Mouse (Mus musculus): ENCODE measurements around the gene Ube2e3. TPM values are rescaled to one million over a fixed set of nuclear protein-coding genes. Genes with fewer than 3 reads are reported as not detected.
A peak's percentile ranks its signal among the peaks of the same experiment; 100 is the strongest.

Ube2e3 gene
- polyA plus RNA-seq, 1 experiment from 2014 or later = 104 TPM

DNA sequence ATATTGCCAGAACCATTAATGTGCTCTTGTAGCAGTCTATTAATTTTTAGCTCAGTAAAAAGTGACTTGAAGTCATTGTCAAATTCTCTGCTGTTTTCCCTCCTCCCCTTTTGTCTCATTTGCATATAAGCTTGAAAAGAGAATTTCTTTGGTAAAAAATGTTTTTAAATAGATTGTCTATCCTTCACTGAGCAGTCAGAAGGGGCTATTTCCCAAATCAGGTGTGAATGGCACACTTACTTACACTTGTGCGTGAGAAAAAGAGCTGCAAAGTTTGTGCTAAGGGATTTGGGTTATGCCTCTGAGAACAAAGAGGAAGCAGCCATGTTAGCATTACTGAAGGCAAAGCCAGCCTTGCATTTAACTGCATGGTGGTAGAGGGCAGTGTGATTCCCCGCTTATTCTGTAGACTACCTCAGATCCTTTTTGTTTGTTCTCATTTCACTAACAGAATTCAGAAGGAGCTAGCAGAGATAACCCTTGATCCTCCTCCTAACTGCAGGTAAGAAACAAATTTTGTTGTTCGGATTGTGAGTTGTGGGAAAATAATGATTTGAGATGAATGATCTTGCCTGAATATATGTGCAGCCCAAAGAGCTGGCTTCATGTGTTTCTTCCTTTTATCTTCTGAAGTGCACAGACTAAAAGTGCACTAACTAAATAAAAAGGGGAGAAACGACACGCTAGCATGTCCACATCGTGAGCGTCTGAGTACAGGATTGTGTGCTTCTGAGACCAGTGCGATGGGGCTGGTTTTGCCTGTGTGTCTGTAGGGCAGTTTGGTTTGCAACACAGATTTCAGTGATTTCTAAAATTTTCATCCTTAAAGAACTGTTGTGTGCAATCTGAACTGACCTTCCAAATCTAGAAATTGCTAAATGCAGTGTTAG lies 4.3 kb downstream of the Ube2e3 start:
- peaks cover 33% of the 10 kb centered on the region for H3K4me1 ChIP-seq (replicated peaks; ENCODE audit: control insufficient read depth, insufficient read depth, low read length)
- H3K36me3 ChIP-seq (ENCODE audit: control insufficient read depth, insufficient read depth, low read length) = peaks cover 4% of the 10 kb centered on the region; the same call in 1 of the 2 replicates
- DNase-seq (ENCODE audit: low spot score) = no peak

DNA sequence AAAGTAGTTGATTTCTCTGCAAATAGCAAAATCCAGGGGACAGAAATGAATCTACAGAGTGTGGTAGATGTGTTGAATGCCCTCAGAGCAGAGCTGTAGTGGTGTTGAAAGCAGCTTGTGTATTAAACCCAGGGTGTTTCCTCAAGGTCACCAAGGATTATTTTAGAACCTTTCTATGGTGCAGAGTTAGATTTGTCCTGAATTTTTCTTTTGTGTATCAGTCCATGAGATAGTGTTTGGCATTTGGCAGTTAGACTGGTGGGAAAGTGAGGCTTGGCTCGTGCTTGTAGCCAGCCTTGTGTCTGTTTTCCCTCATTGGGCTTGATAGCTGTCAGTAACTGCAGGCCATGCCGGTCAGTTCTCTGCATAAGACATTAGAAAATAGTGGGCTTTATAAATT lies 6.0 kb downstream of the Ube2e3 start:
- Histone ChIP-seq H3K27me3 (replicated peaks; ENCODE audit: control insufficient read depth, insufficient read depth, low read length) (no peaks in the 10 kb centered on the region), H3K4me2 (peak overlapping the region; percentile 14; the same call in 1 of the 2 replicates), H3K4me1 (replicated peaks; ENCODE audit: control insufficient read depth, insufficient read depth, low read length) (peaks cover 30% of the 10 kb centered on the region), H3K36me3 (ENCODE audit: control insufficient read depth, insufficient read depth, low read length) (peaks cover 4% of the 10 kb centered on the region; the same call in 1 of the 2 replicates), H3K9ac (ENCODE audit: low read depth, low read length) (no peak overlapping the region), H3K9me3 (ENCODE audit: control insufficient read depth, low read length) (no peaks in the 10 kb centered on the region), H3K4me3 (ENCODE audit: low read depth, low read length) (no peak overlapping the region), H3K27ac (ENCODE audit: low read depth, low read length) (no peak overlapping the region)
- 56% methylated on average over 2 of the region's 2 CpGs for WGBS
- DNase-seq (ENCODE audit: low spot score) (no peak), ATAC-seq (replicated peaks; ENCODE audit: low FRiP score) (no peak)

More for the DNA sequence above, 4.3 kb downstream of the Ube2e3 start:
- Histone ChIP-seq H3K4me2 (peak overlapping the region; percentile 85), H3K27me3 (replicated peaks; ENCODE audit: control insufficient read depth, insufficient read depth, low read length) (no peaks in the 10 kb centered on the region), H3K9me3 (ENCODE audit: control insufficient read depth, low read length) (no peaks in the 10 kb centered on the region), H3K27ac (ENCODE audit: low read depth, low read length) (no peak overlapping the region), H3K9ac (ENCODE audit: low read depth, low read length) (no peak overlapping the region), H3K4me3 (ENCODE audit: low read depth, low read length) (no peak overlapping the region)
- ATAC-seq (replicated peaks; ENCODE audit: low FRiP score) = no peak
- 61% methylated on average over 8 of the region's 8 CpGs for WGBS

DNA sequence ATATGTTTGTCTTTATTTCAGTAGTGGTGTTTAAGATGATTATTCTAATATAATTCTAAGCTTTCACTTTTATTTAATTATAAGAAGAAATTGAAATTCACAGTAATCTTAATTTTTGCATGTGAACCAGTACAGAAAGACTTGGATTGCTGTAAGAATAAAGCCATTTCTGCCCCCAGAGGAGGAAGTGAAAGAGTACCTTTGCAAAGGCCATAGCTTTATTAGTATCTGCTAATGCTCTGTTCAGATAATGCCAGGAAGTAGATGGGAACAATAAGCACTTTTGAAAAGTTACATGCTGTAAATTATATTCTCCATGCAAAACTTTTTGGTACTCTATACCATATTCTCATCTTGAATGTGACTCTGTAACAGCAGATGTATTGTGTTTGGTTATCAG lies 8.1 kb downstream of the Ube2e3 start:
- no peak overlapping the region for H3K4me2 ChIP-seq
- no peak for ATAC-seq (replicated peaks; ENCODE audit: low FRiP score)
- no peak overlapping the region for H3K4me3 ChIP-seq (ENCODE audit: low read depth, low read length)
- H3K36me3 ChIP-seq (ENCODE audit: control insufficient read depth, insufficient read depth, low read length) = peaks cover 2% of the 10 kb centered on the region; the same call in 1 of the 2 replicates
- H3K27me3 ChIP-seq (replicated peaks; ENCODE audit: control insufficient read depth, insufficient read depth, low read length) = no peaks in the 10 kb centered on the region
- H3K4me1 ChIP-seq (replicated peaks; ENCODE audit: control insufficient read depth, insufficient read depth, low read length) = peaks cover 21% of the 10 kb centered on the region
- no peak overlapping the region for H3K9ac ChIP-seq (ENCODE audit: low read depth, low read length)
- H3K27ac ChIP-seq (ENCODE audit: low read depth, low read length) = no peak overlapping the region
- no peaks in the 10 kb centered on the region for H3K9me3 ChIP-seq (ENCODE audit: control insufficient read depth, low read length)
- no peak for DNase-seq (ENCODE audit: low spot score)

DNA sequence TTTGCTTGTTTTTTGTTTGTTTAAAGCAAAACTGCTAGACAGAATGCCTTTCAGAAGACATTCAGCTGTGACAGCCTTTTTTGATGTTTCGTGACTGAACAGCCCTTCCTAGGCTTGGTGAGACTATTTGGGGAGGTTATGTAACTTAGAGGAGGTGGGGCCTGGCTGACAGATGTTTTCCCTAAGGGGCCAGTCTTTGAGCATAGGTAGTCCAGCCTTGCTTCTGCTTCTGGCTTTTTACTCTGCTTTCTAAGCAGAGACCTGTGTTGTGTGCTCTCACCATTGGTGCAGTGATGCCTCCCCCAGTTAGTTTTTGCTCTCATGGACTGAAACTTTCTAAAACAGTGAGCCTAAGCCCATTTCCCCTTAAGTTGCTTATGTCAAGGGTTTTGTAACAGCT lies 14.1 kb downstream of the Ube2e3 start:
- ATAC-seq (replicated peaks; ENCODE audit: low FRiP score) (peak; percentile 58), DNase-seq (ENCODE audit: low spot score) (no peak)
- Histone ChIP-seq H3K9me3 (ENCODE audit: control insufficient read depth, low read length) (no peaks in the 10 kb centered on the region), H3K27ac (ENCODE audit: low read depth, low read length) (peak overlapping the region; percentile 83), H3K36me3 (ENCODE audit: control insufficient read depth, insufficient read depth, low read length) (no peaks in the 10 kb centered on the region), H3K4me3 (ENCODE audit: low read depth, low read length) (no peak overlapping the region), H3K9ac (ENCODE audit: low read depth, low read length) (0 out of 2 replicates have a peak overlapping the region, but pooled peaks have one; percentile 34), H3K4me1 (replicated peaks; ENCODE audit: control insufficient read depth, insufficient read depth, low read length) (peaks cover 26% of the 10 kb centered on the region), H3K27me3 (replicated peaks; ENCODE audit: control insufficient read depth, insufficient read depth, low read length) (no peaks in the 10 kb centered on the region), H3K4me2 (0 out of 2 replicates have a peak overlapping the region, but pooled peaks have one; percentile 22)
- 68% methylated on average over 1 of the region's 1 CpGs for WGBS

DNA sequence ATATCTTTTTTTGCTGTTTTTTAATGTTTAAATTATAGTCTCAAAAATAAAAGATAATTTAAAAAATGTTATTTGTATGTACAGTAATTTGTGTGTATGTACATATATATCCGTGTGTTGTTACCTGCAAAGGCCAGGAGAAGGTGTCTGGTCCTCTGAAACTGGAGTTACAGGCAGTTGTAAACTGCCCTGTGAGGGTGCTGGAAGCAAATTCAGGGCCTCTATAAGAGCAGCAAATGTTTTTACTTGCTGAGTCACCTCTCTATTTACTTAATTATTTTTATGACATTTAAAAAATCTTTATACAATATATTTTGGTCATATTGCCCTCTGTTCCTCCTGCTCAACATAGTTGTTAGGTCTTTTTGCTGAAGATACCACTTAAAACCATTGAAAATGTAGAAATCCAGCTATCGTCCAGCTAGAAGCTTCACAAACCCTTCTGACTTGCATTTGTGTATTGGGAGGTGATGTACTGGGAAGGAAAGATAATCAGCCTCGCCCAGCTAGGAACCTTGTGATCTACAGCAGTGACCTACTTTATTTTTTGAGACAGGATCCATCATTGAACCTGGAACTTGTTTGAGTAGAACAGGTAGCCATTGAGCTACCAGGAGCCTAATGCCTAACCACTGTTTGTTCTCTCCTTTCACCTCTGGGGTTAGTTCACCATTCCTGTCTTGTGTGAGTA lies 15.0 kb downstream of the Ube2e3 start:
- H3K9ac ChIP-seq (ENCODE audit: low read depth, low read length) = 0 out of 2 replicates have a peak overlapping the region, but pooled peaks have one; percentile 30
- DNase-seq (ENCODE audit: low spot score) = no peak
- 59% methylated on average over 3 of the region's 3 CpGs for WGBS
- H3K27ac ChIP-seq (ENCODE audit: low read depth, low read length) = peak overlapping the region; percentile 79
- H3K4me2 ChIP-seq = peak overlapping the region; percentile 61
- H3K4me1 ChIP-seq (replicated peaks; ENCODE audit: control insufficient read depth, insufficient read depth, low read length) = peaks cover 26% of the 10 kb centered on the region
- no peaks in the 10 kb centered on the region for H3K36me3 ChIP-seq (ENCODE audit: control insufficient read depth, insufficient read depth, low read length)
- no peak overlapping the region for H3K4me3 ChIP-seq (ENCODE audit: low read depth, low read length)
- ATAC-seq (replicated peaks; ENCODE audit: low FRiP score) = peak; percentile 90
- no peaks in the 10 kb centered on the region for H3K9me3 ChIP-seq (ENCODE audit: control insufficient read depth, low read length)
- H3K27me3 ChIP-seq (replicated peaks; ENCODE audit: control insufficient read depth, insufficient read depth, low read length) = no peaks in the 10 kb centered on the region

DNA sequence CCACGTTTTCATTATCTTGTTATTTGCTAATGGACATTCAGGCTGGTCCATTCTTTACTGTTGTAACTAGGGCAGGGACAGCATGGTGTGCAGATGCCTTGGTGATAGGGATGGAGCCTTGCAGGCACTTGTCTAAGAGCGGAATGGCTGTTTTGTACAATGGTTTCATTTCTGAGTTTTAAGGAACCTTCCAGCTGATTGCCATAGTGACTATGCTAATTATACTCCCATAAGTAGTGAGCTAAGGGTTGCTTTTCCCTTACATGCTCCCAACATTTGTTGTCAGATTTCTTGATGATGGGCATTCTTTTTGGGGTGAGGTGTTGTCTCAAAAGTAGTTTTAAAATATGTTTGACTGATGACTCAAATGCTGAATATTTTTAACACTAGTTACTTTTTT lies 18.5 kb downstream of the Ube2e3 start:
- DNase-seq (ENCODE audit: low spot score) (no peak), ATAC-seq (replicated peaks; ENCODE audit: low FRiP score) (no peak)
- no peak overlapping the region for H3K9ac ChIP-seq (ENCODE audit: low read depth, low read length)
- no peak overlapping the region for H3K27ac ChIP-seq (ENCODE audit: low read depth, low read length)
- no peaks in the 10 kb centered on the region for H3K9me3 ChIP-seq (ENCODE audit: control insufficient read depth, low read length)
- no peaks in the 10 kb centered on the region for H3K27me3 ChIP-seq (replicated peaks; ENCODE audit: control insufficient read depth, insufficient read depth, low read length)
- no peak overlapping the region for H3K4me3 ChIP-seq (ENCODE audit: low read depth, low read length)
- no peaks in the 10 kb centered on the region for H3K36me3 ChIP-seq (ENCODE audit: control insufficient read depth, insufficient read depth, low read length)
- H3K4me2 ChIP-seq = no peak overlapping the region
- H3K4me1 ChIP-seq (replicated peaks; ENCODE audit: control insufficient read depth, insufficient read depth, low read length) = peaks cover 23% of the 10 kb centered on the region
- 67% methylated on average over 2 of the region's 2 CpGs for WGBS

DNA sequence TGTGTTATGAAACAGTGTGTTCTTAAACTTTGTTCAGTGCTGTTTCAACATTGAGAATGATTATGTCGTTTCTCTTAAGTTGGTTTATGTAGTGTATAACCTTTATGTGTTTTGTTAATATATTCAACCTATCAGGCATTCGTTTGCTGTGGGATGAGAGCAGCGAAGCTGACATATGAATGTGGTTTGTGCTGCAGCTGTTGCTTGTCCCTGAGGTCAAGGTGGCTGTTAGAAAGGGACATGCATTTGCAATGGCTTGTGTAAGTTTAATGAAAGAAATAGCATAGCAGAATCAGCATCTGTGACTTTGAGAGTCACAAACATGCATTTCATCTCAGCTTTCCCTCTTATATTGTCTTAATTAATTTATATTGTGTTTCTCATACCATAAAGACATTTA lies 20.3 kb downstream of the Ube2e3 start:
- H3K36me3 ChIP-seq (ENCODE audit: control insufficient read depth, insufficient read depth, low read length) = no peaks in the 10 kb centered on the region
- H3K27me3 ChIP-seq (replicated peaks; ENCODE audit: control insufficient read depth, insufficient read depth, low read length) = no peaks in the 10 kb centered on the region
- ATAC-seq (replicated peaks; ENCODE audit: low FRiP score) = no peak
- H3K4me2 ChIP-seq = no peak overlapping the region
- WGBS = 55% methylated on average over 3 of the region's 3 CpGs
- H3K9me3 ChIP-seq (ENCODE audit: control insufficient read depth, low read length) = no peaks in the 10 kb centered on the region
- H3K4me1 ChIP-seq (replicated peaks; ENCODE audit: control insufficient read depth, insufficient read depth, low read length) = peaks cover 9% of the 10 kb centered on the region
- no peak for DNase-seq (ENCODE audit: low spot score)
- H3K9ac ChIP-seq (ENCODE audit: low read depth, low read length) = no peak overlapping the region
- H3K27ac ChIP-seq (ENCODE audit: low read depth, low read length) = no peak overlapping the region
- H3K4me3 ChIP-seq (ENCODE audit: low read depth, low read length) = no peak overlapping the region

DNA sequence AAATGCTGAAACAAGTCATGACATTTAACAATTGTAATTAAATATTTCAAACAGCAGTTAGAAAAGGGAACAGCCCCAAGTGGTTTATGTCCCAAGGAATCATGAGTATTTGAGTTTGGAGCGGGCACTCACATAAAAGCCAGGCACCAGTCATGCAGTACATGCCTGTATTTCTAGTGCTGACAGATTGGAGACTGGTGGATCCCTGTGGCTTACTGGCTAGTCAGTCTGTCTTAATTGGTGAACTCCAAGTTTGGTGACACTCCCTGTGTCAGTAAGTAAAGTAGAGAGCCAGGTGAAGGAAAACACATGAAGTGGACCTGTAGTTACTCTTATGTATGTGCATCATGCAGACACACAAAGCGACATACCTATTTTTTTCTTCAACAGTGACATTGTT lies 27.3 kb downstream of the Ube2e3 start:
- H3K36me3 ChIP-seq (ENCODE audit: control insufficient read depth, insufficient read depth, low read length) = no peaks in the 10 kb centered on the region
- H3K4me2 ChIP-seq = no peak overlapping the region
- H3K4me3 ChIP-seq (ENCODE audit: low read depth, low read length) = no peak overlapping the region
- no peaks in the 10 kb centered on the region for H3K9me3 ChIP-seq (ENCODE audit: control insufficient read depth, low read length)
- DNase-seq (ENCODE audit: low spot score) = no peak
- no peak for ATAC-seq (replicated peaks; ENCODE audit: low FRiP score)
- H3K27me3 ChIP-seq (replicated peaks; ENCODE audit: control insufficient read depth, insufficient read depth, low read length) = no peaks in the 10 kb centered on the region
- no peaks in the 10 kb centered on the region for H3K4me1 ChIP-seq (replicated peaks; ENCODE audit: control insufficient read depth, insufficient read depth, low read length)
- no peak overlapping the region for H3K9ac ChIP-seq (ENCODE audit: low read depth, low read length)
- WGBS = 91% methylated on average over 2 of the region's 2 CpGs
- H3K27ac ChIP-seq (ENCODE audit: low read depth, low read length) = no peak overlapping the region
